Mouse (Mus musculus): ENCODE results near the gene Cox7a1.

DNA sequence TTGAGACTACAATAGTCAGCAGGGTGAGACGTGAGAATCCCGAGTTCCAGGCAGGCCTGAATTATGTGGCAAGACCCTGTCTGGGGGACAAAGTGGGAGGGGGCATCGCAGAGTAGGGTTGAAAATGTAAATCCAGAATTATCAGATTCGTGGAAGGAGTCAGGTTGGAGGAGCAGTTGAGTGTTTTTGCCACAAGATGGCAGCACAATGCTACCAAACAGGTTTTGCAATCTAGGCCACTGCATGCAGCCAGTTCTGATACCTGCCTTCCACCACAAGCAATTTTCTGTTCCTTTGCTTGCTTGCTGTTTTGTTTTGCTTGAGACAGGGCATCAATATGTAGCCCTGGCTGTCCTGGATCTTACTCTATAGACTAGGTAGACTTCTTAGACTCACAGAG is 2.6 kb upstream of the Cox7a1 start:
- TF ChIP-seq CTCF (conservative IDR thresholded peaks at IDR 0.05; ENCODE audit: insufficient read depth, insufficient read length, low read depth, low read length), result peak; percentile 91
- TF ChIP-seq POLR2A (IDR thresholded peaks at IDR 0.05; ENCODE audit: low read depth, low read length), result no peak

Data from kidney, adult 2 months (tissue).